Mouse (Mus musculus) midbrain, embryonic 16.5 days (tissue): ENCODE results near the gene Hnrnpr. TPM values are rescaled to one million over a fixed set of nuclear protein-coding genes. Genes with fewer than 3 reads are reported as not detected.
A peak's percentile ranks its signal among the peaks of the same experiment; 100 is the strongest.

Source experiments
- ATAC-seq: fragments of 200-750 bp; cut with Nextera tagmentation; 2 replicates; pipeline ENCODE4 v1.8.0; 2017; ENCODE audit warnings: moderate TSS enrichment
- H3K27ac ChIP-seq: fragments of 300-500 bp; sonication (generic); 2 replicates; pipeline ENCODE4 v1.5.1; 2014; ENCODE audit warnings: mild to moderate bottlenecking, low read length, mixed read lengths
- H3K27me3 ChIP-seq: fragments of 300-500 bp; sonication (generic); 2 replicates; pipeline ENCODE4 v1.6.1; 2014; ENCODE audit warnings: low read depth, low read length, mixed read lengths; ENCODE audit not compliant: control insufficient read depth, insufficient read depth
- H3K36me3 ChIP-seq: fragments of 300-500 bp; sonication (generic); 2 replicates; pipeline ENCODE4 v1.6.1; 2014; ENCODE audit warnings: mild to moderate bottlenecking, low read length, moderate library complexity, mixed read lengths; ENCODE audit not compliant: control insufficient read depth, insufficient read depth
- H3K4me1 ChIP-seq: fragments of 300-500 bp; sonication (generic); 2 replicates; pipeline ENCODE4 v1.6.1; 2014; ENCODE audit warnings: mild to moderate bottlenecking, low read length, mixed read lengths; ENCODE audit not compliant: control insufficient read depth, insufficient read depth
- H3K4me2 ChIP-seq: fragments of 300-500 bp; sonication (generic); 2 replicates; pipeline ENCODE4 v1.6.1; 2014; ENCODE audit warnings: mild to moderate bottlenecking, low read length, mixed read lengths
- H3K4me3 ChIP-seq: fragments of 300-500 bp; sonication (generic); 2 replicates; pipeline ENCODE4 v1.5.1; 2014; ENCODE audit warnings: low read depth, mild to moderate bottlenecking, low read length, moderate library complexity, mixed read lengths
- H3K9ac ChIP-seq: fragments of 300-500 bp; sonication (generic); 2 replicates; pipeline ENCODE4 v1.6.1; 2014; ENCODE audit warnings: low read depth, low read length, mixed read lengths
- H3K9me3 ChIP-seq: fragments of 300-500 bp; sonication (generic); replicated peaks from 2 replicates; pipeline ENCODE4 v1.6.1; 2014; ENCODE audit warnings: mild to moderate bottlenecking, low read length, mixed read lengths; ENCODE audit not compliant: control insufficient read depth, poor library complexity, severe bottlenecking
- WGBS: fragments of 180-500 bp; shearing (Covaris S2); extraction: QIAGEN DNeasy Blood & Tissue Kit; methylation state at CpG from one replicate; pipeline ENCODE4 v1.1.7; 2014; 5-methylcytosine and 5-hydroxymethylcytosine counted together
- polyA plus RNA-seq: library from polyadenylated mRNA; unstranded; fragments of >200 nt; fragmentation: Nextera tagmentation; extraction: Ambion mirVana; gene quantifications from 2 replicates; pipeline ENCODE4 v1.2.1, GENCODE M21; 2015

The Hnrnpr gene
- polyA plus RNA-seq = 194 and 206 TPM in 2 replicates

GRCm38 (mm10) chr4:136310229-136311041 is at the start of gene Hnrnpr:
TSS of gene Hnrnpr (plus strand) at chr4:136310942.
- no peaks in the 10 kb centered on the region for H3K9me3 ChIP-seq
- under 1% methylated on average over 61 of the region's 65 CpGs for WGBS
- H3K4me2 ChIP-seq = peak within 1 kb of the TSS; percentile 84
- peak within 1 kb of the TSS; percentile 100 for H3K9ac ChIP-seq
- no peaks in the 10 kb centered on the region for H3K27me3 ChIP-seq
- peaks cover 33% of the 10 kb centered on the region for H3K4me1 ChIP-seq
- ATAC-seq = peak; percentile 99
- H3K36me3 ChIP-seq = no peaks in the 10 kb centered on the region
- H3K27ac ChIP-seq = peak within 1 kb of the TSS; percentile 98
- H3K4me3 ChIP-seq = peak within 1 kb of the TSS; percentile 100

GRCm38 (mm10) chr4:136261912-136262311 is 48.8 kb upstream of the Hnrnpr start:
- H3K27me3 ChIP-seq = no peaks in the 10 kb centered on the region
- H3K9ac ChIP-seq = no peak overlapping the region
- H3K4me3 ChIP-seq = no peak overlapping the region
- no peak for ATAC-seq
- H3K4me1 ChIP-seq = peaks cover 4% of the 10 kb centered on the region
- no peaks in the 10 kb centered on the region for H3K9me3 ChIP-seq
- no peak overlapping the region for H3K4me2 ChIP-seq
- WGBS = 76% methylated on average over 10 of the region's 10 CpGs
- no peaks in the 10 kb centered on the region for H3K36me3 ChIP-seq
- no peak overlapping the region for H3K27ac ChIP-seq

GRCm38 (mm10) chr4:136263555-136263954 is 47.2 kb upstream of the Hnrnpr start:
- Histone ChIP-seq H3K9me3 (no peaks in the 10 kb centered on the region), H3K4me3 (no peak overlapping the region), H3K9ac (no peak overlapping the region), H3K27me3 (no peaks in the 10 kb centered on the region), H3K4me2 (no peak overlapping the region), H3K27ac (no peak overlapping the region), H3K36me3 (no peaks in the 10 kb centered on the region), H3K4me1 (peaks cover 4% of the 10 kb centered on the region)
- 94% methylated on average over 4 of the region's 4 CpGs for WGBS
- no peak for ATAC-seq

- Histone ChIP-seq H3K9ac (no peak overlapping the region), H3K9me3 (no peaks in the 10 kb centered on the region), H3K4me1 (no peaks in the 10 kb centered on the region), H3K36me3 (no peaks in the 10 kb centered on the region), H3K27me3 (no peaks in the 10 kb centered on the region), H3K4me2 (no peak overlapping the region), H3K27ac (no peak overlapping the region), H3K4me3 (no peak overlapping the region)
- 86% methylated on average over 9 of the region's 9 CpGs for WGBS
- no peak for ATAC-seq
Measured at GRCm38 (mm10) chr4:136266716-136267343, 43.9 kb upstream of the Hnrnpr start.

- no peak overlapping the region for H3K4me2 ChIP-seq
- ATAC-seq = no peak
- no peaks in the 10 kb centered on the region for H3K27me3 ChIP-seq
- no peak overlapping the region for H3K4me3 ChIP-seq
- H3K9ac ChIP-seq = no peak overlapping the region
- no peaks in the 10 kb centered on the region for H3K4me1 ChIP-seq
- no peak overlapping the region for H3K27ac ChIP-seq
- H3K9me3 ChIP-seq = peaks cover 10% of the 10 kb centered on the region; the same call in 1 of the 2 replicates
- WGBS = 90% methylated on average over 1 of the region's 1 CpGs
- no peaks in the 10 kb centered on the region for H3K36me3 ChIP-seq
Measured at GRCm38 (mm10) chr4:136268912-136269311, 41.8 kb upstream of the Hnrnpr start.

DNA sequence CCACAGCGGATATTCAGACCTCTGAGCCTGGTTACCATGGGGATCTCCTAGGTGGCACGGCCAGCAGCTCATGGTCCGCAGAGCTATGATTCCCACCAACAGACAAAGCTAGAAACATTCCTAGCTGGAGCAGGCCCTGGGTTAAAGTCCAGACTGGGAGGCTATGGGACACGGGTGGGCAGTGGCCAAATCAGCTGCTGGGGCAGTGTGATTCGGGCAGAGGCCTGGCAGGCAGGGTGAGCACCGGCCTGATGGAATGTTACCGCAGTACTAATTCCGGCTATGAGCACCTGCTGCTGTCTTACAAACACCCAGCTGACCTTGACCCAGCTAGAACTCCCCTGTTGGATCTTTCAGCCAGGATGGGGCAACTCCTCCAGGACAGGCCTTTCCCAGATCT is 40.1 kb upstream of the Hnrnpr start:
- Histone ChIP-seq H3K4me1 (no peaks in the 10 kb centered on the region), H3K27ac (no peak overlapping the region), H3K36me3 (no peaks in the 10 kb centered on the region), H3K27me3 (no peaks in the 10 kb centered on the region), H3K9me3 (peaks cover 10% of the 10 kb centered on the region; the same call in 1 of the 2 replicates), H3K4me3 (no peak overlapping the region), H3K4me2 (no peak overlapping the region), H3K9ac (no peak overlapping the region)
- ATAC-seq = no peak
- 84% methylated on average over 8 of the region's 8 CpGs for WGBS

DNA sequence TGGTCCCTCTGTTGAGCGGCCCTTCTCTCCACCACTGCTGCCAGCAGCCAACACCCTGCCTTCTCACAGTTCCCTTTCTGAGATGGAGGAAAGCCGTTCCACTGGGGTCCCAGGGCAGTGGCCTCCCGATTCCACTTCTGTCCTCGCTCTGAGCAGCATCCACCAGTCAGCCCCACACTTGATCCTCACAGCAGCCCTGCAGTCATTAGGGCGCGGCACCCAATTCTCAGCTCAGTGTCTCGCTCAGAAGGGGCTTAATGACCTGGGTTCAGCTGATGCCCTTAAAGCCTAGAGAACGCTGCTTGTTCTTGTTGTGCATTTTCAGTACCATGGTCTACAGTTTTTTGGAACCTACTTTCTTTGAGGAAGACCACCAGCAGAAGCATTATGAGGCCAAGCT is 29.6 kb upstream of the Hnrnpr start:
- Histone ChIP-seq H3K9ac (no peak overlapping the region), H3K27me3 (no peaks in the 10 kb centered on the region), H3K36me3 (no peaks in the 10 kb centered on the region), H3K9me3 (no peaks in the 10 kb centered on the region), H3K4me3 (no peak overlapping the region), H3K4me1 (peaks cover 22% of the 10 kb centered on the region), H3K27ac (no peak overlapping the region), H3K4me2 (no peak overlapping the region)
- ATAC-seq = no peak
- WGBS = 89% methylated on average over 8 of the region's 8 CpGs

GRCm38 (mm10) chr4:136281611-136282010 is 29.1 kb upstream of the Hnrnpr start:
- H3K9me3 ChIP-seq = no peaks in the 10 kb centered on the region
- 60% methylated on average over 9 of the region's 9 CpGs for WGBS

More at GRCm38 (mm10) chr4:136281611-136282010, 29.1 kb upstream of the Hnrnpr start:
- H3K36me3 ChIP-seq = no peaks in the 10 kb centered on the region
- H3K4me1 ChIP-seq = peaks cover 25% of the 10 kb centered on the region
- no peaks in the 10 kb centered on the region for H3K27me3 ChIP-seq
- no peak for ATAC-seq
- H3K4me3 ChIP-seq = no peak overlapping the region
- H3K27ac ChIP-seq = no peak overlapping the region
- H3K9ac ChIP-seq = no peak overlapping the region
- H3K4me2 ChIP-seq = no peak overlapping the region
